Comparison of ENCODE assay signal across 12 mouse cellular contexts in genomic region chr13:56197031-56197430, GRCm38 (mm10). TPM values are rescaled to one million over a fixed set of nuclear protein-coding genes. Genes with fewer than 3 reads are reported as not detected.
DNase-seq lines count a peak whose midpoint lies in the region; ATAC-seq lines count a peak whose summit lies in the region.
"Had no signal": no experiment of that assay in that cellular context is flagged by ENCODE, and none has a peak within 500 bp of the region (broad histone marks: within the 10 kb centered on the region; RNA-seq: fewer than 3 reads in every experiment).

No protein-coding gene starts in this region.

- no peak for ATAC-seq in CD4-positive, CD25-positive, alpha-beta regulatory T cell, adult 4 months
- ATAC-seq in liver, embryonic 11.5 days (replicated peaks; ENCODE audit: low FRiP score): no peak
- ATAC-seq in liver, embryonic 12.5 days: no peak
- ATAC-seq in hindbrain, embryonic 11.5 days (ENCODE audit: low FRiP score): peak; percentile 51; the same call in 1 of the 2 replicates
- peak; percentile 6; the same call in 1 of the 2 replicates for ATAC-seq in monocyte, adult 5-6 weeks (replicated peaks; ENCODE audit: insufficient number of reproducible peaks, low FRiP score, low TSS enrichment, poor library complexity, severe bottlenecking)
- ATAC-seq in erythroid progenitor cell, adult 5-6 weeks (replicated peaks; ENCODE audit: low FRiP score, poor library complexity, severe bottlenecking): no peak

- no peaks in the 10 kb centered on the region for H3K36me3 ChIP-seq in liver, embryonic 11.5 days (ENCODE audit: control insufficient read depth, insufficient read depth, low read length)
- no peaks in the 10 kb centered on the region for H3K36me3 ChIP-seq in liver, embryonic 12.5 days
- H3K36me3 ChIP-seq in hindbrain, embryonic 11.5 days (ENCODE audit: control insufficient read depth, insufficient read depth, low read length): no peaks in the 10 kb centered on the region

- H3K4me2 ChIP-seq in liver, embryonic 11.5 days: peak overlapping the region; percentile 14; the same call in 1 of the 2 replicates
- H3K4me2 ChIP-seq in liver, embryonic 12.5 days: no peak overlapping the region
- no peak overlapping the region for H3K4me2 ChIP-seq in hindbrain, embryonic 11.5 days (replicated peaks; ENCODE audit: low read depth, low read length)

- no peak overlapping the region for H3K4me3 ChIP-seq in liver, embryonic 11.5 days (ENCODE audit: low read depth, low read length)
- no peak overlapping the region for H3K4me3 ChIP-seq in liver, embryonic 12.5 days
- no peak overlapping the region for H3K4me3 ChIP-seq in hindbrain, embryonic 11.5 days (ENCODE audit: low read depth, low read length)

- H3K4me1 ChIP-seq in liver, embryonic 11.5 days (replicated peaks; ENCODE audit: control insufficient read depth, insufficient read depth, low read length): peaks cover 4% of the 10 kb centered on the region; the same call in 1 of the 2 replicates
- peaks cover 5% of the 10 kb centered on the region; the same call in 1 of the 2 replicates for H3K4me1 ChIP-seq in liver, embryonic 12.5 days
- H3K4me1 ChIP-seq in hindbrain, embryonic 11.5 days (replicated peaks; ENCODE audit: control insufficient read depth, insufficient read depth, low read length): no peaks in the 10 kb centered on the region

- H3K9me3 ChIP-seq in liver, embryonic 11.5 days (ENCODE audit: control insufficient read depth, low read length): no peaks in the 10 kb centered on the region
- H3K9me3 ChIP-seq in liver, embryonic 12.5 days (replicated peaks): no peaks in the 10 kb centered on the region
- no peaks in the 10 kb centered on the region for H3K9me3 ChIP-seq in hindbrain, embryonic 11.5 days (ENCODE audit: control insufficient read depth, low read length)

- WGBS in liver, embryonic 11.5 days: 70% methylated on average over 12 of the region's 12 CpGs
- 72% methylated on average over 12 of the region's 12 CpGs for WGBS in liver, embryonic 12.5 days (ENCODE audit: insufficient replicate concordance)
- WGBS in hindbrain, embryonic 11.5 days: 57% methylated on average over 12 of the region's 12 CpGs

- H3K27me3 ChIP-seq in liver, embryonic 11.5 days (replicated peaks; ENCODE audit: control insufficient read depth, insufficient read depth, low read length): peaks cover 10% of the 10 kb centered on the region; the same call in 1 of the 2 replicates
- peaks cover 20% of the 10 kb centered on the region for H3K27me3 ChIP-seq in liver, embryonic 12.5 days (replicated peaks)
- peaks cover 11% of the 10 kb centered on the region for H3K27me3 ChIP-seq in hindbrain, embryonic 11.5 days (ENCODE audit: control insufficient read depth, insufficient read depth, low read length)

- H3K9ac ChIP-seq in liver, embryonic 11.5 days (ENCODE audit: low read depth, low read length): no peak overlapping the region
- no peak overlapping the region for H3K9ac ChIP-seq in liver, embryonic 12.5 days
- H3K9ac ChIP-seq in hindbrain, embryonic 11.5 days (ENCODE audit: low read depth, low read length): no peak overlapping the region

- peak; percentile 11 for DNase-seq in CD4-positive, CD25-positive, alpha-beta regulatory T cell, adult 2 months (ENCODE audit: low read depth, low spot score)
- DNase-seq in liver, embryonic 11.5 days (ENCODE audit: low spot score): no peak
- peak; percentile 28 for DNase-seq in hindbrain, embryonic 11.5 days (ENCODE audit: low spot score)
- DNase-seq in urinary bladder, adult 18-20 months (ENCODE audit: low spot score in 2 of 2): no peak

- H3K27ac ChIP-seq in liver, embryonic 11.5 days (ENCODE audit: low read depth, low read length): no peak overlapping the region
- no peak overlapping the region for H3K27ac ChIP-seq in liver, embryonic 12.5 days
- H3K27ac ChIP-seq in hindbrain, embryonic 11.5 days (ENCODE audit: low read depth, low read length): no peak overlapping the region
- H3K27ac ChIP-seq: macrophage had no signal

RNA-seq across cellular contexts. Expression of gene Tifab, which starts 18.3 kb away (rescaled TPM):
- polyA plus RNA-seq in CD4-positive, CD25-positive, alpha-beta regulatory T cell, adult 4 months (2017; shearing (Covaris generic)): under 1 TPM in 1 of 2 experiments, not detected in 1; 0.22 TPM
- polyA plus RNA-seq in liver, embryonic 11.5 days (2014; fragmentation: Nextera tagmentation; extraction: Ambion mirVana): 1.9 and 2.2 TPM in 2 replicates
- 4.7 and 5.0 TPM in 2 replicates for polyA plus RNA-seq in liver, embryonic 12.5 days (2016; fragmentation: Nextera tagmentation; extraction: Ambion mirVana)
- polyA plus RNA-seq in hindbrain, embryonic 11.5 days (2014; fragmentation: Nextera tagmentation; extraction: Ambion mirVana): 0.45 and 0.71 TPM in 2 replicates
- total RNA-seq in monocyte, adult 5-6 weeks (2017): 26.6 to 48.8 TPM (median 47.3 TPM) in 3 replicates
- 9.2 and 11.9 TPM in 2 replicates for total RNA-seq in erythroid progenitor cell, adult 5-6 weeks (2015; ENCODE audit: low replicate concordance)
- total RNA-seq in erythroid progenitor cell, adult 5-6 weeks (2017; ENCODE audit: low replicate concordance): 3.1 and 10.2 TPM in 2 replicates

RNA-seq across cellular contexts. Expression of gene Neurog1, which starts 54.9 kb away (rescaled TPM):
- not detected for polyA plus RNA-seq in CD4-positive, CD25-positive, alpha-beta regulatory T cell, adult 4 months (2017; shearing (Covaris generic))
- polyA plus RNA-seq in liver, embryonic 11.5 days (2014; fragmentation: Nextera tagmentation; extraction: Ambion mirVana): not detected in 2 replicates
- polyA plus RNA-seq in liver, embryonic 12.5 days (2016; fragmentation: Nextera tagmentation; extraction: Ambion mirVana): not detected in 2 replicates
- polyA plus RNA-seq in hindbrain, embryonic 11.5 days (2014; fragmentation: Nextera tagmentation; extraction: Ambion mirVana): 30.6 and 37.4 TPM in 2 replicates
- not detected in 3 replicates for total RNA-seq in monocyte, adult 5-6 weeks (2017)
- total RNA-seq in erythroid progenitor cell, adult 5-6 weeks (2015; ENCODE audit: low replicate concordance): not detected in 2 replicates
- total RNA-seq in erythroid progenitor cell, adult 5-6 weeks (2017; ENCODE audit: low replicate concordance): not detected in 2 replicates
- polyA plus RNA-seq: gonadal fat pad, adult 2 months; kidney, embryonic 14.5 days; macrophage; urinary bladder, adult 2 months had no signal

Comparison
In these comparisons a context has a peak if more than half of its experiments do, and no peak if none do; other contexts are left out.
1. DNase-seq: peak in CD4-positive, CD25-positive, alpha-beta regulatory T cell, adult 2 months (single experiment) and hindbrain, embryonic 11.5 days (single experiment); none in liver, embryonic 11.5 days (single experiment) and urinary bladder, adult 18-20 months (0 of 2).
2. ATAC-seq: peak in hindbrain, embryonic 11.5 days (single experiment) and monocyte, adult 5-6 weeks (single experiment); none in CD4-positive, CD25-positive, alpha-beta regulatory T cell, adult 4 months (single experiment), liver, embryonic 11.5 days (single experiment), liver, embryonic 12.5 days (single experiment) and erythroid progenitor cell, adult 5-6 weeks (single experiment).
3. RNA of gene Neurog1, which starts 54.9 kb away (polyA plus RNA-seq): 30.6 to 37.4 TPM in hindbrain, embryonic 11.5 days; not detected in liver, embryonic 11.5 days, not detected in CD4-positive, CD25-positive, alpha-beta regulatory T cell, adult 4 months and not detected in liver, embryonic 12.5 days; every median in the first group is over 10 times any median in the second.